Mouse (Mus musculus): ENCODE data around the gene Spg7. TPM values are rescaled to one million over a fixed set of nuclear protein-coding genes. Genes with fewer than 3 reads are reported as not detected.

Gene Spg7
- total RNA-seq (2023): 55.4 TPM

GRCm38 (mm10) chr8:123062721-123063120, at the start of gene Spg7:
TSS of gene Spg7 (plus strand) at chr8:123062942.

GRCm38 (mm10) chr8:123042158-123042973, 20.4 kb upstream of the Spg7 start, which contains the start of gene Ankrd11:
TSS of gene Ankrd11 (minus strand) at chr8:123042277.

GRCm38 (mm10) chr8:123101735-123102685, 39.3 kb downstream of the Spg7 start, which contains the start of gene Rpl13:
TSS of gene Rpl13 (plus strand) at chr8:123102350.

GRCm38 (mm10) chr8:123117127-123117731, 54.5 kb downstream of the Spg7 start, which contains the start of gene Cpne7:
TSS of gene Cpne7 (plus strand) at chr8:123117374.

Other genes with a start within 250 kb of the Spg7 start
- gene Cdh15, start 215.0 kb upstream of the Spg7 start, total RNA-seq (2023): not detected
- gene Ankrd11, start 20.7 kb upstream of the Spg7 start, total RNA-seq (2023): 327 TPM
- gene Rpl13, start 39.4 kb downstream of the Spg7 start, total RNA-seq (2023): 2,033 TPM
- gene Cpne7, start 54.4 kb downstream of the Spg7 start, total RNA-seq (2023): 0.58 TPM
- gene Sult5a1, start 95.4 kb downstream of the Spg7 start, total RNA-seq (2023): not detected
- not detected for gene Dpep1, start 123.3 kb downstream of the Spg7 start, total RNA-seq (2023)
- gene Chmp1a, start 149.8 kb downstream of the Spg7 start, total RNA-seq (2023): 62.4 TPM
- 0.28 TPM for gene Spata33, start 149.9 kb downstream of the Spg7 start, total RNA-seq (2023)
- gene Cdk10, start 161.9 kb downstream of the Spg7 start, total RNA-seq (2023): 59.2 TPM
- gene Spata2l, start 173.3 kb downstream of the Spg7 start, total RNA-seq (2023): 8.7 TPM
- 29.9 TPM for gene Zfp276, start 191.3 kb downstream of the Spg7 start, total RNA-seq (2023)
- 38.6 TPM for gene Vps9d1, start 191.4 kb downstream of the Spg7 start, total RNA-seq (2023)